Mouse (Mus musculus) midbrain, embryonic 16.5 days (tissue): ENCODE data around the gene Akr1e1. TPM values are rescaled to one million over a fixed set of nuclear protein-coding genes. Genes with fewer than 3 reads are reported as not detected.

Experiments
- ATAC-seq: fragments of 200-750 bp; cut with Nextera tagmentation; 2 replicates; pipeline ENCODE4 v1.8.0; 2017; ENCODE audit warnings: moderate TSS enrichment
- H3K27ac ChIP-seq: fragments of 300-500 bp; sonication (generic); 2 replicates; pipeline ENCODE4 v1.5.1; 2014; ENCODE audit warnings: mild to moderate bottlenecking, low read length, mixed read lengths
- H3K27me3 ChIP-seq: fragments of 300-500 bp; sonication (generic); 2 replicates; pipeline ENCODE4 v1.6.1; 2014; ENCODE audit warnings: low read depth, low read length, mixed read lengths; ENCODE audit not compliant: control insufficient read depth, insufficient read depth
- H3K36me3 ChIP-seq: fragments of 300-500 bp; sonication (generic); 2 replicates; pipeline ENCODE4 v1.6.1; 2014; ENCODE audit warnings: mild to moderate bottlenecking, low read length, moderate library complexity, mixed read lengths; ENCODE audit not compliant: control insufficient read depth, insufficient read depth
- H3K4me1 ChIP-seq: fragments of 300-500 bp; sonication (generic); 2 replicates; pipeline ENCODE4 v1.6.1; 2014; ENCODE audit warnings: mild to moderate bottlenecking, low read length, mixed read lengths; ENCODE audit not compliant: control insufficient read depth, insufficient read depth
- H3K4me2 ChIP-seq: fragments of 300-500 bp; sonication (generic); 2 replicates; pipeline ENCODE4 v1.6.1; 2014; ENCODE audit warnings: mild to moderate bottlenecking, low read length, mixed read lengths
- H3K4me3 ChIP-seq: fragments of 300-500 bp; sonication (generic); 2 replicates; pipeline ENCODE4 v1.5.1; 2014; ENCODE audit warnings: low read depth, mild to moderate bottlenecking, low read length, moderate library complexity, mixed read lengths
- H3K9ac ChIP-seq: fragments of 300-500 bp; sonication (generic); 2 replicates; pipeline ENCODE4 v1.6.1; 2014; ENCODE audit warnings: low read depth, low read length, mixed read lengths
- H3K9me3 ChIP-seq: fragments of 300-500 bp; sonication (generic); replicated peaks from 2 replicates; pipeline ENCODE4 v1.6.1; 2014; ENCODE audit warnings: mild to moderate bottlenecking, low read length, mixed read lengths; ENCODE audit not compliant: control insufficient read depth, poor library complexity, severe bottlenecking
- WGBS: fragments of 180-500 bp; shearing (Covaris S2); extraction: QIAGEN DNeasy Blood & Tissue Kit; methylation state at CpG from one replicate; pipeline ENCODE4 v1.1.7; 2014; 5-methylcytosine and 5-hydroxymethylcytosine counted together
- polyA plus RNA-seq: library from polyadenylated mRNA; unstranded; fragments of >200 nt; fragmentation: Nextera tagmentation; extraction: Ambion mirVana; gene quantifications from 2 replicates; pipeline ENCODE4 v1.2.1, GENCODE M21; 2015

The Akr1e1 gene
- polyA plus RNA-seq, 1 experiment from 2014 or later: 41.2 TPM

DNA sequence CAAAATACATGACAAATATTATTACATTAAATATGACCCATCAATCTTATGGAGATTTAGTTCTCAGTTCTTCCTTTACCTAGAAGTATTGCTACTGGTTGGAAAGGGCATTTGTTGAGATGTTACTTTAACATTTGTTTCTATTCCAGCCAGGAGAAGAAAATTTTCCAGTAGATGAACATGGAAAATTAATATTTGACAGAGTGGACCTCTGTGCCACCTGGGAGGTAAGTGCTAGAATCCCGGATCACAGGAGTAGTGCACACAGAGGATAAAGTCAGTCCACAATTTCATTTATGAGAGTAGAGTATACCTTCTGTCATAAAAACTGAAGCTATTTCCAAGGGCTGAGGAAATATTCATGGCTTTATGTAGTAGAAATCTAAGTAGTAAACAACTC is 32.1 kb downstream of the Akr1e1 start:
- H3K4me2 ChIP-seq: no peak overlapping the region
- no peaks in the 10 kb centered on the region for H3K9me3 ChIP-seq
- no peak overlapping the region for H3K4me3 ChIP-seq
- H3K9ac ChIP-seq: no peak overlapping the region
- H3K27me3 ChIP-seq: no peaks in the 10 kb centered on the region
- ATAC-seq: no peak
- 95% methylated on average over 1 of the region's 1 CpGs for WGBS
- no peak overlapping the region for H3K27ac ChIP-seq
- no peaks in the 10 kb centered on the region for H3K36me3 ChIP-seq
- H3K4me1 ChIP-seq: no peaks in the 10 kb centered on the region

DNA sequence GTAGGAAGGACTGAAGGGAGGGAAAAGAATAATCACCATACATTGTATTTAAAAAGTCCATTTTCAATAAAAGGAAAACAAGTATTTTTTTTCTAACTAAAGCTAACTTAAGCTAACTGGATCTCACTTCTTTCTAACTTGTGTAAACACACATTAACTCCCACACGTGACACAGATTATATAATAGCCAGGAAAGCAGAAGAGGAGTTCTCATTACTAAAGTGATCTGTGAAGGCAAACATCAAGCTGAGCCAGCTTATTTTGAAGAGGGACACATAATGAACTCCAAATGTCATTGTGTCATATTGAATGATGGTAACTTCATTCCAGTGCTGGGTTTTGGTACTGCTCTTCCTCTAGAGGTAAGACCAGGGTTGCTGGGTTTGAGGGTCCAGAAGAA is 35.1 kb downstream of the Akr1e1 start, which contains the start of gene Akr1c21:
TSS of gene Akr1c21 (plus strand) at position 205 of the 400 bp plus-strand sequence.
- H3K36me3 ChIP-seq: no peaks in the 10 kb centered on the region
- no peak within 1 kb of the TSS for H3K4me2 ChIP-seq
- no peaks in the 10 kb centered on the region for H3K9me3 ChIP-seq
- no peak for ATAC-seq
- H3K27me3 ChIP-seq: no peaks in the 10 kb centered on the region
- H3K27ac ChIP-seq: no peak within 1 kb of the TSS
- 79% methylated on average over 1 of the region's 1 CpGs for WGBS
- no peak within 1 kb of the TSS for H3K4me3 ChIP-seq
- no peaks in the 10 kb centered on the region for H3K4me1 ChIP-seq
- H3K9ac ChIP-seq: no peak within 1 kb of the TSS

DNA sequence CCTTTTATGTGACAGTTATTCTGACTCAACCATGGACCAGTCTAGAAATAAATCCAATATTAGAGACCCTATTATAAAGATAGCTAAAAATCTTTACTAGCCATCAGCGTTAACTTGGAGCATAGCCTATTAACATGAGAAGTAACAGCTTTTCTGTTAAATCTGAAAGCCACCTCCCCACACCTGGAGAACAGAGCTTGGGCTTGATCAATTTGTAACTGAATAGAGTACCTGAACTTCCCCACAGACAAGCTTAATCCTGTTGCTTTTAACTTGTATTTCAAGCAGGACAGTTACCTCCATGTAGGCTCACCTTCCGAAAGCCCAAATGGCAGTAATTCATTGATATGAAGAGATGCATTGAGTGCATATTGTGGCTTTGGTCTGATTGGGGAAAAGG is 43.0 kb downstream of the Akr1e1 start:
- H3K27me3 ChIP-seq: no peaks in the 10 kb centered on the region
- no peak overlapping the region for H3K4me3 ChIP-seq
- H3K27ac ChIP-seq: no peak overlapping the region
- no peak overlapping the region for H3K9ac ChIP-seq
- WGBS: 80% methylated on average over 2 of the region's 2 CpGs
- no peaks in the 10 kb centered on the region for H3K36me3 ChIP-seq
- ATAC-seq: no peak
- H3K4me1 ChIP-seq: no peaks in the 10 kb centered on the region
- H3K4me2 ChIP-seq: no peak overlapping the region
- H3K9me3 ChIP-seq: no peaks in the 10 kb centered on the region

DNA sequence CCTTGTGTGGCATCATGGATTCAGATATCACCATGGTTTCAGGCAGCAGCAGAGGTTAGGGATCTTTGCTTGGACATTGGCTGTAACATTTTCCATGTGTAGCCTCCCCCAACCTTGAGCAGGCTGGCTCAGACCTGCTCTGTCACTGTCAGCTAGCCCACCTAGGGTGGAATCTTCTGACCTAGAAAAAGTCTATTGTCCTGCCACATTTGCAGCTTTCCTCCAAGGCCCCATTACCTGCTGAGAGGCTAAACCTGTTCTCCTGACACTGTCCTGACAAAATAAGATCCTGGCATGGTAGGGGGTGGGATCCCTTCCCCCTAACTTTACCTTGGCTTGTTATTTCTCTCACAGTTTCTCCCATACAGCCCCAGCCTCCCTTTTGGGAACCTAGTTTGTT is 48.5 kb downstream of the Akr1e1 start:
- no peak overlapping the region for H3K4me2 ChIP-seq
- no peak for ATAC-seq
- H3K9me3 ChIP-seq: no peaks in the 10 kb centered on the region
- no peak overlapping the region for H3K27ac ChIP-seq
- no peaks in the 10 kb centered on the region for H3K27me3 ChIP-seq
- no peaks in the 10 kb centered on the region for H3K4me1 ChIP-seq
- no peak overlapping the region for H3K9ac ChIP-seq
- H3K4me3 ChIP-seq: no peak overlapping the region
- no peaks in the 10 kb centered on the region for H3K36me3 ChIP-seq

DNA sequence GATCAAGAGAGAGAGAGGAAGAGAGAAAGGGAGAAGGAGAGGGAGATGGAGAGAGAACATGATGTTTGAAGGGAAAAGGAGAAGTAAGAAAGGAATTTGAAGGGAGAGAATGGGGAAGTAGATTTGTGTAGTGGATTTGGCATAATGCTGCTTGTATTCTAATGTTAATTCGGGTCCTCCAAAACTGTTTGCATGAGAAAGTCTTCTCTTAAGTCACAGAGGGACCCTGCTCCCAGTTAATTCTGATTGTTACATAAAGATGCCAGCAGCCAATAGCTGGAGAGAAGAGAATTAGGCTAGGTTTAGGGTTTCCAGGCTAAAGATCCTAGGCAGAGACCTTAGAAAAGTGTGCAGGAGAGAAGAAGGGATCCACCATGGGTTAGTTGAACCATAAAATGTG is 49.8 kb downstream of the Akr1e1 start:
- Histone ChIP-seq H3K36me3 (no peaks in the 10 kb centered on the region), H3K27me3 (no peaks in the 10 kb centered on the region), H3K4me2 (no peak overlapping the region), H3K4me3 (no peak overlapping the region), H3K9ac (no peak overlapping the region), H3K27ac (no peak overlapping the region), H3K9me3 (no peaks in the 10 kb centered on the region), H3K4me1 (no peaks in the 10 kb centered on the region)
- ATAC-seq: no peak
- 69% methylated on average over 1 of the region's 1 CpGs for WGBS

Other genes starting within 250 kb of the Akr1e1 start
- not detected in 2 replicates for gene Akr1c6, start 174.9 kb downstream of the Akr1e1 start, polyA plus RNA-seq
- not detected in 2 replicates for gene Akr1c20, start 85.8 kb downstream of the Akr1e1 start, polyA plus RNA-seq
- not detected in 2 replicates for gene Akr1c21, start 35.1 kb downstream of the Akr1e1 start, polyA plus RNA-seq